ENCODE assay signal across 22 mouse cellular contexts in the genomic region with DNA sequence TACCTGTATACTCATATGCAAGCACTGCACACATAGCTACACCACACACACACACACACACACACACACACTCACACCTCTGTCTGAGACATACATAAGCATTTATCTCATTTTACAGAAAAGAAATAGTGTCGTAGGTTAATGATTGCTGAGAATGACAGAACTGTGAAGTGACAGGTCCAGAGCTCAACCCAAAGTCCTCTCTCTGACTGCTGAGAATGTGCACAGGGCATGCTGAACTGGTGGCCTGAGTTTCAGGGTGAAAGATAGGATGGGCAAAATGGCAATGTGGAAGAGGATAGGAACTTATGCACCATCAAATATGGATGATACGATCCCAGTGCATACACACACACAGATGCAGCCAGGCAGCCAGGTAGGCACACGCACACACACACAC.
A peak's percentile ranks its signal among the peaks of the same experiment; 100 is the strongest.
DNase-seq lines count a peak whose midpoint lies in the region; ATAC-seq and TF ChIP-seq lines count a peak whose summit lies in the region.
"Had no signal": no experiment of that assay in that cellular context is flagged by ENCODE, and none has a peak within 500 bp of the region (broad histone marks: within the 10 kb centered on the region; RNA-seq: fewer than 3 reads in every experiment).

No protein-coding gene starts in this region.

- H3K9ac ChIP-seq in kidney, postnatal 0 days (ENCODE audit: low read depth, low read length) = no peak overlapping the region
- H3K9ac ChIP-seq in kidney, embryonic 14.5 days (ENCODE audit: low read depth, low read length) = no peak overlapping the region
- no peak overlapping the region for H3K9ac ChIP-seq in intestine, postnatal 0 days (ENCODE audit: low read depth, low read length)
- H3K9ac ChIP-seq in midbrain, embryonic 13.5 days (replicated peaks) = no peak overlapping the region
- H3K9ac ChIP-seq: embryonic facial prominence, embryonic 15.5 days; heart, embryonic 15.5 days; hindbrain, embryonic 13.5 days had no signal

- H3K27me3 ChIP-seq in kidney, postnatal 0 days (ENCODE audit: insufficient read depth, low read length) = no peaks in the 10 kb centered on the region
- H3K27me3 ChIP-seq in kidney, embryonic 14.5 days (ENCODE audit: control insufficient read depth, insufficient read depth, low read length) = no peaks in the 10 kb centered on the region
- H3K27me3 ChIP-seq in intestine, postnatal 0 days (replicated peaks; ENCODE audit: control insufficient read depth, insufficient read depth, low read length) = no peaks in the 10 kb centered on the region
- no peaks in the 10 kb centered on the region for H3K27me3 ChIP-seq in midbrain, embryonic 13.5 days
- H3K27me3 ChIP-seq: embryonic facial prominence, embryonic 15.5 days; heart, embryonic 15.5 days; hindbrain, embryonic 13.5 days had no signal

- no peak overlapping the region for H3K4me3 ChIP-seq in kidney, postnatal 0 days (replicated peaks; ENCODE audit: low read depth, low read length)
- H3K4me3 ChIP-seq in kidney, embryonic 14.5 days (ENCODE audit: low read length) = no peak overlapping the region
- H3K4me3 ChIP-seq in cortical plate, adult 2 months (ENCODE audit: insufficient read depth, low read length) = no peak overlapping the region
- H3K4me3 ChIP-seq in intestine, postnatal 0 days (ENCODE audit: low read depth, low read length) = no peak overlapping the region
- H3K4me3 ChIP-seq in midbrain, embryonic 13.5 days (replicated peaks) = no peak overlapping the region
- H3K4me3 ChIP-seq: embryonic facial prominence, embryonic 15.5 days; erythroblast, embryonic 14.5 days; forebrain, embryonic 10.5 days; heart, embryonic 15.5 days; hindbrain, embryonic 13.5 days had no signal

- TF ChIP-seq POLR2A in cortical plate, adult 2 months (IDR thresholded peaks at IDR 0.05; ENCODE audit: extremely low read depth, insufficient read depth, low read length) = no peak

- 0 out of 2 replicates have a peak, but pooled peaks have one; percentile 30 for ATAC-seq in kidney, postnatal 0 days (replicated peaks; ENCODE audit: low FRiP score, low read depth)
- no peak for ATAC-seq in kidney, embryonic 14.5 days (ENCODE audit: low FRiP score, low TSS enrichment)
- peak; percentile 81 for ATAC-seq in intestine, postnatal 0 days
- ATAC-seq in midbrain, embryonic 13.5 days = no peak
- ATAC-seq: forebrain, embryonic 14.5 days had no signal

- DNase-seq in heart, adult 11 months = peak; percentile 61
- DNase-seq in heart, adult 9 months (ENCODE audit: low spot score in 2 of 2) = no peak
- DNase-seq in kidney, postnatal 0 days (ENCODE audit: low spot score) = no peak
- DNase-seq in cerebellum, postnatal 25 days = no peak
- DNase-seq: adrenal gland, postnatal 10 days; cerebellum, adult 11 months; cerebellum, adult 8-10 months; cerebellum, postnatal 14 days; gastrocnemius, postnatal 36 days; heart, adult 18-20 months; heart, postnatal 14 days had no signal

- no peaks in the 10 kb centered on the region for H3K4me1 ChIP-seq in kidney, postnatal 0 days (replicated peaks; ENCODE audit: insufficient read depth, low read length)
- H3K4me1 ChIP-seq in kidney, embryonic 14.5 days (ENCODE audit: control insufficient read depth, insufficient read depth, low read length) = no peaks in the 10 kb centered on the region
- peaks cover 21% of the 10 kb centered on the region for H3K4me1 ChIP-seq in cortical plate, adult 2 months (ENCODE audit: control insufficient read depth, insufficient read depth, low read length)
- H3K4me1 ChIP-seq in intestine, postnatal 0 days (replicated peaks; ENCODE audit: control insufficient read depth, insufficient read depth, low read length) = 0 out of 2 replicates have a peak, but pooled peaks cover 3% of the 10 kb centered on the region
- H3K4me1 ChIP-seq in midbrain, embryonic 13.5 days (replicated peaks) = peaks cover 17% of the 10 kb centered on the region
- H3K4me1 ChIP-seq: heart, embryonic 15.5 days had no signal

- WGBS in kidney, postnatal 0 days = 94% methylated on average over 3 of the region's 3 CpGs
- 88% methylated on average over 3 of the region's 3 CpGs for WGBS in kidney, embryonic 14.5 days
- WGBS in intestine, postnatal 0 days = 61% methylated on average over 3 of the region's 3 CpGs
- 92% methylated on average over 3 of the region's 3 CpGs for WGBS in midbrain, embryonic 13.5 days

- H3K9me3 ChIP-seq in kidney, postnatal 0 days (replicated peaks; ENCODE audit: low read length) = no peaks in the 10 kb centered on the region
- no peaks in the 10 kb centered on the region for H3K9me3 ChIP-seq in kidney, embryonic 14.5 days (ENCODE audit: control insufficient read depth, low read length)
- no peaks in the 10 kb centered on the region for H3K9me3 ChIP-seq in intestine, postnatal 0 days (ENCODE audit: control insufficient read depth)
- no peaks in the 10 kb centered on the region for H3K9me3 ChIP-seq in midbrain, embryonic 13.5 days
- H3K9me3 ChIP-seq: embryonic facial prominence, embryonic 15.5 days; forebrain, embryonic 10.5 days; heart, embryonic 15.5 days; hindbrain, embryonic 13.5 days had no signal

- H3K4me2 ChIP-seq in kidney, postnatal 0 days (ENCODE audit: low read length) = no peak overlapping the region
- no peak overlapping the region for H3K4me2 ChIP-seq in kidney, embryonic 14.5 days (replicated peaks; ENCODE audit: low read depth, low read length)
- no peak overlapping the region for H3K4me2 ChIP-seq in intestine, postnatal 0 days (replicated peaks; ENCODE audit: low read depth)
- no peak overlapping the region for H3K4me2 ChIP-seq in midbrain, embryonic 13.5 days (replicated peaks)
- H3K4me2 ChIP-seq: embryonic facial prominence, embryonic 15.5 days; heart, embryonic 11.5 days; heart, embryonic 15.5 days; hindbrain, embryonic 13.5 days had no signal

- no peak for TF ChIP-seq CTCF in kidney, postnatal 0 days (IDR thresholded peaks at IDR 0.05; ENCODE audit: low read depth)
- no peak for TF ChIP-seq CTCF in cortical plate, adult 2 months (IDR thresholded peaks at IDR 0.05; ENCODE audit: extremely low read depth, insufficient read depth, low read length)
- TF ChIP-seq CTCF in intestine, postnatal 0 days (IDR thresholded peaks at IDR 0.05; ENCODE audit: low read depth) = no peak

- H3K27ac ChIP-seq in kidney, postnatal 0 days = no peak overlapping the region
- no peak overlapping the region for H3K27ac ChIP-seq in kidney, embryonic 14.5 days (ENCODE audit: low read depth, low read length)
- H3K27ac ChIP-seq in cortical plate, adult 2 months (ENCODE audit: insufficient read depth, low read length) = 0 out of 2 replicates have a peak overlapping the region, but pooled peaks have one; percentile 5
- 0 out of 2 replicates have a peak overlapping the region, but pooled peaks have one; percentile 22 for H3K27ac ChIP-seq in intestine, postnatal 0 days (ENCODE audit: low read depth, low read length)
- H3K27ac ChIP-seq in midbrain, embryonic 13.5 days = no peak overlapping the region
- H3K27ac ChIP-seq: embryonic facial prominence, embryonic 15.5 days; forebrain, embryonic 10.5 days; heart, embryonic 15.5 days; hindbrain, embryonic 13.5 days had no signal

- peaks cover 19% of the 10 kb centered on the region; the same call in 1 of the 2 replicates for H3K36me3 ChIP-seq in kidney, postnatal 0 days (ENCODE audit: insufficient read depth, low read length)
- H3K36me3 ChIP-seq in kidney, embryonic 14.5 days (ENCODE audit: control insufficient read depth, insufficient read depth, low read length) = peaks cover 21% of the 10 kb centered on the region; the same call in 1 of the 2 replicates
- peaks cover 23% of the 10 kb centered on the region for H3K36me3 ChIP-seq in intestine, postnatal 0 days (ENCODE audit: control insufficient read depth, insufficient read depth)
- peaks cover 34% of the 10 kb centered on the region for H3K36me3 ChIP-seq in midbrain, embryonic 13.5 days

Comparison
In these comparisons a context has a peak if more than half of its experiments do, and no peak if none do; other contexts are left out.
1. ATAC-seq: peak in kidney, postnatal 0 days (single experiment) and intestine, postnatal 0 days (single experiment); none in kidney, embryonic 14.5 days (single experiment) and midbrain, embryonic 13.5 days (single experiment).
2. H3K27ac ChIP-seq: peak in cortical plate, adult 2 months (single experiment) and intestine, postnatal 0 days (single experiment); none in kidney, postnatal 0 days (single experiment), kidney, embryonic 14.5 days (single experiment) and midbrain, embryonic 13.5 days (single experiment).